Mouse (Mus musculus) megakaryocyte, embryonic 14.5 days (primary cell): ENCODE results near the gene Tm6sf1.

ENCODE experiments used
- FLI1 ChIP-seq: IDR thresholded peaks from 2 replicates; pipeline ENCODE4 v1.6.1; 2012; ENCODE audit warnings: low read length, inconsistent platforms, mixed read lengths
- GATA1 ChIP-seq: IDR thresholded peaks from 3 replicates; pipeline ENCODE4 v1.6.1; 2012; ENCODE audit warnings: mixed read lengths, low read length, inconsistent platforms, borderline replicate concordance

DNA sequence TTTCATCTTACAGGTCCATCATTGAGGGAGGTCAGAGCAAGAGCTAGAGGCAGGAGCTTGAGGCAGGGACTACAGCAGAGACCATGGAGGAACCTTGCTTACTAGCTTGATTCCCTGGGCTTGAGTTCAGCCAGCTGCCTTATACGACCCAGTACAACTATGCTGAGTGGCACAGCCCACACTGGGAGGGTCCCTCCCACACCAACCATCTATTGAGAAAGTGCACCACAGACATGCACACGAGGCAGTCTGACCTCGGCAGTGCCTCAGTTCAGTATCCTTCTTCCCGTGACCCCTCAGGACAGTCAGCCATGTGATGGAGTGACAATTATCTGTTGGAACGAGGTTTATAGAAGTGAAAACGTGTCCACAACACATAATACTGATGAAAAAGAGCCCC lies 19.1 kb upstream of the Tm6sf1 start:
- no peak for TF ChIP-seq GATA1
- TF ChIP-seq FLI1, result no peak
